Mouse (Mus musculus) heart, adult 18-20 months (tissue): ENCODE data around the gene Kank3. TPM values are rescaled to one million over a fixed set of nuclear protein-coding genes. Genes with fewer than 3 reads are reported as not detected.

Experiments
- DNase-seq, 2 experiments: peaks; one replicate each; pipeline ENCODE4 v3.0.0; 2021 to 2022; ENCODE audit warnings: mixed read lengths in 1 of 2
- long read RNA-seq, 2 experiments: library from polyadenylated mRNA; stranded (forward); transcript quantifications; one replicate each; pipeline ENCODE4 v2.0.0; 2021
- total RNA-seq, 2 experiments: library from RNA; stranded (reverse); gene quantifications; 2 replicates each; pipeline ENCODE4 v1.2.3; 2021

Gene Kank3
- total RNA-seq = 10 to 100 TPM; 49.0 to 64.9 TPM
- long read RNA-seq, experiment 1, transcript Kank3-201 (11 exons, 2,641 nt) = major isoform, 114 of 155 reads
- long read RNA-seq, experiment 1, partial matches to known transcripts = 15 of 155 reads
- long read RNA-seq, experiment 1, other reads (novel, unspliced or antisense) = 23 of 155 reads
- long read RNA-seq, experiment 2, transcript Kank3-201 (11 exons, 2,641 nt) = major isoform, 44 of 67 reads
- long read RNA-seq, experiment 2, partial matches to known transcripts = 10 of 67 reads
- long read RNA-seq, experiment 2, other reads (novel, unspliced or antisense) = 9 of 67 reads

- peak; percentile 97 to 99 for DNase-seq
Measured at GRCm38 (mm10) chr17:33810334-33811141, at the start of gene Kank3. Gene Kank3, plus strand, starts transcription at chr17:33810519.

- no peak for DNase-seq
Measured at GRCm38 (mm10) chr17:33766389-33766788, 43.9 kb upstream of the Kank3 start.

GRCm38 (mm10) chr17:33771617-33772016 lies 38.7 kb upstream of the Kank3 start:
- no peak for DNase-seq

- no peak for DNase-seq
Measured at GRCm38 (mm10) chr17:33773426-33773825, 36.9 kb upstream of the Kank3 start.

GRCm38 (mm10) chr17:33773871-33774572 lies 36.3 kb upstream of the Kank3 start:
- no peak for DNase-seq

GRCm38 (mm10) chr17:33774573-33775155 lies 35.7 kb upstream of the Kank3 start:
- DNase-seq = no peak

GRCm38 (mm10) chr17:33775287-33775686 lies 35.0 kb upstream of the Kank3 start:
- no peak for DNase-seq

GRCm38 (mm10) chr17:33779271-33779966 lies 30.9 kb upstream of the Kank3 start:
- peak; percentile 99 for DNase-seq

- peak in 1 of 2 experiments; percentile 47 for DNase-seq
Measured at GRCm38 (mm10) chr17:33779967-33780295, 30.4 kb upstream of the Kank3 start.

GRCm38 (mm10) chr17:33780431-33780830 lies 29.9 kb upstream of the Kank3 start:
- peak in 1 of 2 experiments; percentile 71 for DNase-seq

- peak; percentile 86 to 91 for DNase-seq
Measured at GRCm38 (mm10) chr17:33781124-33781977, 29.0 kb upstream of the Kank3 start, which contains the start of gene Angptl4. Gene Angptl4, minus strand, starts transcription at chr17:33781830.

- DNase-seq = no peak
Measured at GRCm38 (mm10) chr17:33782067-33782466, 28.3 kb upstream of the Kank3 start.

GRCm38 (mm10) chr17:33783408-33783807 lies 26.9 kb upstream of the Kank3 start:
- peak; percentile 88 to 92 for DNase-seq

GRCm38 (mm10) chr17:33784939-33785338 lies 25.4 kb upstream of the Kank3 start:
- DNase-seq = no peak

- no peak for DNase-seq
Measured at GRCm38 (mm10) chr17:33786375-33786774, 23.9 kb upstream of the Kank3 start.

GRCm38 (mm10) chr17:33788732-33789131 lies 21.6 kb upstream of the Kank3 start:
- DNase-seq = peak; percentile 23 to 55

GRCm38 (mm10) chr17:33798306-33798705 lies 12.0 kb upstream of the Kank3 start:
- peak; percentile 50 to 54 for DNase-seq

- no peak for DNase-seq
Measured at GRCm38 (mm10) chr17:33799277-33799676, 11.0 kb upstream of the Kank3 start.

- DNase-seq = no peak
Measured at GRCm38 (mm10) chr17:33802221-33802620, 8.1 kb upstream of the Kank3 start.

- no peak for DNase-seq
Measured at GRCm38 (mm10) chr17:33804205-33804604, 6.1 kb upstream of the Kank3 start.

GRCm38 (mm10) chr17:33804745-33805144 lies 5.6 kb upstream of the Kank3 start:
- no peak for DNase-seq
